Mouse (Mus musculus): ENCODE measurements around the gene Smim6. TPM values are rescaled to one million over a fixed set of nuclear protein-coding genes. Genes with fewer than 3 reads are reported as not detected.

Smim6 gene
- total and polyA plus RNA-seq, 3 experiments: 1.2 to 3.8 TPM; not detected in 1

DNA sequence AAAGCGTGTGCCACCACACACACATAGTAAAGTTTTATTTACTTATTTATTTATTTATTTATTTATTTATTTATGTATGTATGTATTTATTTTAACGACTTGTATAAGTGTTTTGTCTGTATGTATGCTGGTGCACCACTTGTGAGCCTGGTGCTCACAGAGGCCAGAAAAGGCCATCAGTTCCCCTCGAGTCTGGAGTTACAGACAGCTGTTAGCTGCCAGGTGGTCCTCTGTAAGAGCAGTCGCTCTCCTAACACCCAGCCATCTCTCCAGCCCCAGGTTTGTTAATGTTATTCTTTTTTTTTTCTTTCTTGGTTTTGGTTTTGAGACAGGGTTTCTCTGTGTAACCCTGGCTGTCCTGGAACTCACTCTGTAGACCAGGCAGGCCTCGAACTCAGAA is 6.8 kb downstream of the Smim6 start:
- Histone ChIP-seq H3K9ac (ENCODE audit: control insufficient read depth, low read depth, low read length, poor library complexity, severe bottlenecking) (no peak overlapping the region), H3K4me1 (ENCODE audit: control insufficient read depth in 1 of 2, insufficient read depth in 2 of 2, low read length in 2 of 2) (peaks cover 0 to 11% of the 10 kb centered on the region in 2 experiments; a peak in 1 of 4 replicates), H3K79me2 (ENCODE audit: control insufficient read depth, insufficient read depth, low read length, poor library complexity) (no peaks in the 10 kb centered on the region), H3K9me3 (replicated peaks; ENCODE audit: insufficient read depth, low read length) (no peaks in the 10 kb centered on the region), H3K4me3 (ENCODE audit: control insufficient read depth in 1 of 2, insufficient read depth in 1 of 2, low read depth in 2 of 2, low read length in 2 of 2) (no peak overlapping the region), H3K36me3 (ENCODE audit: control insufficient read depth in 1 of 2, insufficient read depth in 2 of 2, low read length in 2 of 2) (peaks cover 0 to 3% of the 10 kb centered on the region in 2 experiments; a peak in 2 of 4 replicates), H3K27me3 (ENCODE audit: control insufficient read depth in 1 of 2, insufficient read depth in 2 of 2, low read length in 2 of 2) (no peaks in the 10 kb centered on the region), H3K27ac (ENCODE audit: control insufficient read depth, low read depth, low read length) (no peak overlapping the region)
- no peak for TF ChIP-seq MEF2A (IDR thresholded peaks at IDR 0.05; ENCODE audit: extremely low read depth, insufficient replicate concordance, low read depth, low read length, poor library complexity, severe bottlenecking)
- no peak for TF ChIP-seq UBTF (IDR thresholded peaks at IDR 0.05; ENCODE audit: borderline replicate concordance, insufficient read depth, low read depth, low read length)
- TF ChIP-seq MYC (IDR thresholded peaks at IDR 0.05; ENCODE audit: low read depth, low read length): no peak
- no peak for TF ChIP-seq MAZ (IDR thresholded peaks at IDR 0.05; ENCODE audit: low read depth, low read length)
- no peak for TF ChIP-seq GATA1 (IDR thresholded peaks at IDR 0.05; ENCODE audit: low read depth, low read length)
- no peak for TF ChIP-seq POLR2AphosphoS5 (IDR thresholded peaks at IDR 0.05; ENCODE audit: borderline replicate concordance, low read depth, low read length)
- TF ChIP-seq TCF12 (IDR thresholded peaks at IDR 0.05; ENCODE audit: low read depth, low read length): no peak
- no peak for TF ChIP-seq USF2 (IDR thresholded peaks at IDR 0.05; ENCODE audit: borderline replicate concordance in 1 of 2, insufficient read depth in 1 of 2, low read depth in 1 of 2, low read length in 2 of 2)
- TF ChIP-seq E2F4 (IDR thresholded peaks at IDR 0.05; ENCODE audit: borderline replicate concordance, low read depth, low read length): no peak
- no peak for TF ChIP-seq TBP (IDR thresholded peaks at IDR 0.05; ENCODE audit: low read depth, low read length)
- TF ChIP-seq TAL1 (IDR thresholded peaks at IDR 0.05; ENCODE audit: low read length): no peak
- no peak for TF ChIP-seq ZKSCAN1 (IDR thresholded peaks at IDR 0.05; ENCODE audit: low read depth, low read length)
- TF ChIP-seq EP300 (IDR thresholded peaks at IDR 0.05; ENCODE audit: low read depth in 1 of 2, low read length in 2 of 2): no peak
- no peak for TF ChIP-seq BHLHE40 (IDR thresholded peaks at IDR 0.05; ENCODE audit: borderline replicate concordance, low read depth, low read length)
- no peak for TF ChIP-seq POLR2A (IDR thresholded peaks at IDR 0.05; ENCODE audit: control insufficient read depth in 1 of 2, insufficient read depth in 1 of 2, low read depth in 1 of 2, low read length in 2 of 2, poor library complexity in 1 of 2)
- no peak for TF ChIP-seq NELFE (IDR thresholded peaks at IDR 0.05; ENCODE audit: low read depth, low read length)
- no peak for DNase-seq (ENCODE audit: low read depth, low spot score)

DNA sequence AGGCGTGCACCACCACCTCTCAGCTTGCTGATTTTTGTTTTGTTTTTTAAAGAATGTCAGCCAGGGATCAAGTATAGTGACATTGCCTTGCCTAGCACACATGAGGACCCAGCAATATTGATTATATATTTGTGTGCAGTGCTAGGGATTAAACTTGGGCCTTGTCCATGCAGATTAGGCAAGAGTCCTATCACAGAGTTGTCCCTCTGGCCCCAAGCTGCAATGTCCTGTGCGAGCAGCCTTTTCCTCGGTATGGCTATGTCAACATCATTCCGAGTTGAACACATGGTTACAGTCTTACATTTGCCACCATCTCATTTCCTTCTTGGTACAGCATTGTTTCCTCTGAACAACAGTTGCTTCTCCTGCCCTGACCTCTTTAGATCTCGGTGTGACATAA is 7.3 kb downstream of the Smim6 start:
- peaks cover 0 to 3% of the 10 kb centered on the region in 2 experiments; a peak in 2 of 4 replicates for H3K36me3 ChIP-seq (ENCODE audit: control insufficient read depth in 1 of 2, insufficient read depth in 2 of 2, low read length in 2 of 2)

More for the DNA sequence above, 7.3 kb downstream of the Smim6 start:
- Histone ChIP-seq H3K27ac (ENCODE audit: control insufficient read depth, low read depth, low read length) (no peak overlapping the region), H3K27me3 (ENCODE audit: control insufficient read depth in 1 of 2, insufficient read depth in 2 of 2, low read length in 2 of 2) (no peaks in the 10 kb centered on the region), H3K9me3 (replicated peaks; ENCODE audit: insufficient read depth, low read length) (no peaks in the 10 kb centered on the region), H3K4me1 (ENCODE audit: control insufficient read depth in 1 of 2, insufficient read depth in 2 of 2, low read length in 2 of 2) (peaks cover 0 to 11% of the 10 kb centered on the region in 2 experiments; a peak in 1 of 4 replicates), H3K9ac (ENCODE audit: control insufficient read depth, low read depth, low read length, poor library complexity, severe bottlenecking) (no peak overlapping the region), H3K79me2 (ENCODE audit: control insufficient read depth, insufficient read depth, low read length, poor library complexity) (no peaks in the 10 kb centered on the region), H3K4me3 (ENCODE audit: control insufficient read depth in 1 of 2, insufficient read depth in 1 of 2, low read depth in 2 of 2, low read length in 2 of 2) (no peak overlapping the region)
- no peak for DNase-seq (ENCODE audit: low read depth, low spot score)
- TF ChIP-seq UBTF (IDR thresholded peaks at IDR 0.05; ENCODE audit: borderline replicate concordance, insufficient read depth, low read depth, low read length) (no peak), GABPA (IDR thresholded peaks at IDR 0.05; ENCODE audit: low read depth, low read length) (no peak), RAD21 (IDR thresholded peaks at IDR 0.05; ENCODE audit: low read depth, low read length) (no peak), CHD1 (IDR thresholded peaks at IDR 0.05; ENCODE audit: low read depth, low read length) (no peak), MYC (IDR thresholded peaks at IDR 0.05; ENCODE audit: low read depth, low read length) (no peak), ZKSCAN1 (IDR thresholded peaks at IDR 0.05; ENCODE audit: low read depth, low read length) (no peak), BHLHE40 (IDR thresholded peaks at IDR 0.05; ENCODE audit: borderline replicate concordance, low read depth, low read length) (no peak), CTCF (IDR thresholded peaks at IDR 0.05 in 2 of 3, conservative IDR thresholded peaks at IDR 0.05 in 1 of 3; ENCODE audit: control insufficient read depth in 1 of 3, insufficient read depth in 1 of 3, low read depth in 2 of 3, low read length in 3 of 3, poor library complexity in 1 of 3, severe bottlenecking in 1 of 3) (no peak), POLR2AphosphoS2 (IDR thresholded peaks at IDR 0.05; ENCODE audit: low read length) (no peak), MAZ (IDR thresholded peaks at IDR 0.05; ENCODE audit: low read depth, low read length) (no peak), NELFE (IDR thresholded peaks at IDR 0.05; ENCODE audit: low read depth, low read length) (no peak), CHD2 (IDR thresholded peaks at IDR 0.05; ENCODE audit: low read length) (no peak), POLR2A (IDR thresholded peaks at IDR 0.05; ENCODE audit: control insufficient read depth in 1 of 2, insufficient read depth in 1 of 2, low read depth in 1 of 2, low read length in 2 of 2, poor library complexity in 1 of 2) (no peak), E2F4 (IDR thresholded peaks at IDR 0.05; ENCODE audit: borderline replicate concordance, low read depth, low read length) (no peak), ELF1 (IDR thresholded peaks at IDR 0.05; ENCODE audit: low read depth, low read length) (no peak)

All from MEL (cell line).